Mouse (Mus musculus) layer of hippocampus, postnatal 14 days (tissue): ENCODE data around the gene Pls3. TPM values are rescaled to one million over a fixed set of nuclear protein-coding genes. Genes with fewer than 3 reads are reported as not detected.

ENCODE experiments used
- DNase-seq, 2 experiments: peaks; one replicate each; pipeline ENCODE4 v3.0.0; 2021 to 2022; ENCODE audit warnings: low spot score in 2 of 2, mixed read lengths in 1 of 2
- long read RNA-seq, 2 experiments: library from polyadenylated mRNA; stranded (forward); transcript quantifications; one replicate each; pipeline ENCODE4 v2.0.0; 2021
- total RNA-seq, 2 experiments: library from RNA; stranded (reverse); gene quantifications; 2 replicates each; pipeline ENCODE4 v1.2.3; 2021

The Pls3 gene
- total RNA-seq = 100 to 1,000 TPM; 166 to 177 TPM
- long read RNA-seq, experiment 1, transcript Pls3-204 (16 exons, 3,149 nt) = major isoform, 21 of 267 reads
- long read RNA-seq, experiment 1, partial matches to known transcripts = 10 of 267 reads
- long read RNA-seq, experiment 1, other reads (novel, unspliced or antisense) = 232 of 267 reads
- long read RNA-seq, experiment 2, transcript Pls3-204 (16 exons, 3,149 nt) = major isoform, 33 of 299 reads
- long read RNA-seq, experiment 2, partial matches to known transcripts = 8 of 299 reads
- long read RNA-seq, experiment 2, other reads (novel, unspliced or antisense) = 253 of 299 reads

DNA sequence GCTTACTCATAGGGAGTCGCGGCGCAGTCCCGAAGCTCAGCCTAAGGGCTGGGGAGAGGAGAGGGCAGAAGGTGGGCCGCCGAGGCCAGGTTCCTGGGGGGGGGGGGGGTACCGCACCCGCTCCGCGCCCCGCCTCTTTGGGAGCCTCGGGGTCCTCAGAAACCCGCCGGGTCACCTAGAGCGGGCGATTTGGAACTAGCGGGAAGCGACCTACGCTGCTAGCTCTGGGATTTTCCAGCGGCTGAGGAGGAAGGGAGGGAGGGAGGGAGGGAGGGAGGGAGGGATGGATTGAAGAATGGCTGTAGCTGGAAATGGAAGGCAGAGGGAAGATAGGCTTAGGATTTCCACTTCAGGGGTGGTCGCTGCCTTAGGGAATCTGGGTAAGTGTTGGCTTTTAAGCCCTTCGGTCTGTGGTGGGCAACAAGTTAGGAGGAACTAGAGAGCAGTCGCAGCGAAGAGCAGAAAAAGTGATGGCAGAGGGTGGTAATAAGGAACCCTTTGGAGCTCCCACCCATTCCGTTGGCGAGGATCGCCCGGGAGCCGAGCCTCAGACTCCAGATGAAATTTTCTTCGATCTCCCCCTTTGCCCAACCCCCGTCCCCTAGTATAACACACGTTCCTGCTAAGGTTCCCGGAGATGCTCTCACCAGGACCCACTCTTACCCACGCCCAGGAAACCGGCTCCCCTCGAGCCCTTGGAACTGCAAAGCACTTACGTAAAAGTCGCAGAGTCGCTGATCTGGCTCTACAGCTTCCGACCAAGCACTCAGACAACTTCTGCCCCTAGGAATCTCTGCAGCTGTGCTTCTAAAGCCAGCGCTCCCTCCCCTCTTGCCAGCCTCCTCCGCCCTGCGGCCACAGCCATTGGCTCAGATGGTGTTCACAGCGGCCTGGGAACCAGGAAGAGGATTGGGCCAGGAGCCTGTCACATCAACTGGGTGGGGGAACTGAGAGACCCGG is at the start of gene Pls3:
Gene Pls3, minus strand, starts transcription at position 851 of the 960 bp plus-strand sequence.
- DNase-seq = peak; percentile 68 to 80

DNA sequence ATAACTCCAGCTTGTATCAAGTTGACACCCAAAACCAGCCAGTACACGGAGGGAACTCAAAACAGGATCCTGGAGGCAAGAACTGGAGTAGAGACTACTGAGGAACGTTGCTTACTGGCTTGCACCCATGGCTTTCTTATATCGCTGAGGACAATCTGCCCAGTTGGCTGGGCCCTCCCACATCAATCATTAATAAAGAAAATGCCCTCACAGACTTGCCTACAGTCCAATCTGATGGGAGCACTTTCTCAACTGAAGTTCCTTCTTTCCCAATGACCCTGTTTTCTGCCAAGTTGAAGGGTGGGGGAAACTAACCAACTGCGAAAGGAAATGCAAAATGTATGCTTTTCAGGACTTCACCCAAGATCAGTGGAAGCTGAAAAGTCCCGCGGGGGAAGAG is 20.7 kb upstream of the Pls3 start:
- DNase-seq = no peak

- no peak for DNase-seq
Observed at GRCm38 (mm10) chrX:75875566-75875965, 584 bp upstream of the Pls3 start.

- peak in 1 of 2 experiments; percentile 10 for DNase-seq
Observed at GRCm38 (mm10) chrX:75873813-75874212, 1.2 kb downstream of the Pls3 start.

GRCm38 (mm10) chrX:75873253-75873652 is 1.7 kb downstream of the Pls3 start:
- DNase-seq = no peak

- DNase-seq = no peak
Observed at GRCm38 (mm10) chrX:75871855-75872254, 3.1 kb downstream of the Pls3 start.

DNA sequence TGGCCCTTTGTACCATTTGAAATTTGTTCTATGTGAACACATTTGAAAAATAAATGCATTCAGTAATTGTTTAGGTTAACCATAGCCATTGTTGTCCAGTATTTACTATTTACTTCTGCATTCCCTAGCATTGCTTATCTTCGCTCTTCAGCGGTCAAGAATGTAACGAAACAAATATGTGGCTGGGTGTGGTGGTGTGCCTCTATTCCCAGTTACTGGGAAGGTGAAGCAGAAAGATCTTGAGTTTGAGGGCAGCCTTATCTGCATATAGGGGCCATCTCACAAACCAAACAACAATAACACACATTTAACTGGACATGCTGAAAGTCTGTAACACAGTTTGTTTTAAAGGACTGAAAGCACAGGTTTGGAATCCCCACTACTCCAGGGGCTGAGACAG is 13.3 kb downstream of the Pls3 start:
- DNase-seq = no peak

- DNase-seq = no peak
Observed at GRCm38 (mm10) chrX:75854294-75854693, 20.7 kb downstream of the Pls3 start.

GRCm38 (mm10) chrX:75844290-75844689 is 30.7 kb downstream of the Pls3 start:
- DNase-seq = no peak

GRCm38 (mm10) chrX:75842835-75843234 is 32.1 kb downstream of the Pls3 start:
- no peak for DNase-seq

DNA sequence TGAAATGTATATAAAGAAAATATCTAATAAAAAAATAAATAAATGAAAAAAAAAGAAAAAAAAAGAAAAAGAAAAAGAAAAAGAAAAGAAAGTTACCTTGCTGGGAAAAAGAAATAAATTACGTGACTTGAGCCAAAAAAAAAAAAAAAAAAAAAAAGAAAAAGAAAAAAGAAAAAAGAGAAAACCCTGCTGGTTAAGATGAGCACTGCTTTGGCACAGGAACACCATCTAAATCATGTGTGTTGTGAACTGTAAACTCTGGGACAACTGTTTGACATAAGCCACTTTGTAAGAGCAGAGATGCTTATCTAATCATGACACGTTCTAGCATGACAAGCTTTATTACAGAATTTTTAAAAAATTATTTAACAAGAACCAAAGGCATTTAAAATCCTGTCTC is 32.9 kb downstream of the Pls3 start:
- DNase-seq = no peak

DNA sequence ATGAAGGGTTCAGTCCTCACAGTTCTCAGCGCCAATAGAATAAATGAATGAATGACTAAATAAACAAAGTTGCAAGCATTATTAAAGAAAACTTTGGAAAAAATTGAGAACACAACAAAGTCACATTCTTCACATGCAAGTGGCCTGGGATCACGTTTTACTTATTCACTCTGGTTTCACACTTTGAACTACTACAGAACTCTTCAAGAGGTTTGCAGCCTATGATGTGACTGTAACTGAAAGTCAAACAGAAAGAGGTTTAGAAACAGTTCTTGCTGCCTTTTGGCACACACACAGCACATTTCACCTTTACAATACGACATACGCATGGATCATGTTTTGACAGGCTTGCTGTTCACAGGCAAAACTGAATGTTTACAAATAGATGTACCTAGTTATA is 34.7 kb downstream of the Pls3 start:
- no peak for DNase-seq

DNA sequence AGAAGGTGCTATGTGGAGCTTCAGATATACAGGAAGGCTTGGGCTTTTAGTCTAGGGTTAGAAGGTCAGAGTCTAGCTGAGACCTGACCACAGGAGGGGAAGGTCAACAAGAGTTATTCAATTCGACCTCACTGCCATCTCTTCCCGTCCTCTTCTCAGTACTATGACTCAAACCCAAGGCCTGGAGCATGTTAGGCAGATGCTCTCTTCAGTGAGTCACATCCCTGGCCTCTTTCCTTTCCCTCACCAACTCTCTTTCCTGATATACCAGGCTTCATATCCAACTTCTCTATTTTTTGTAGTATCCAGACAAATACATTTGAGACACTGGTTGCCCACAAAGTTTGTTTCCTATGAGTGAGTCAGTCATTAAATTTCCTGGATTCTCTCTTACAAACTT is 40.1 kb downstream of the Pls3 start:
- DNase-seq = no peak

GRCm38 (mm10) chrX:75834286-75834685 is 40.7 kb downstream of the Pls3 start:
- no peak for DNase-seq

GRCm38 (mm10) chrX:75833006-75833641 is 41.9 kb downstream of the Pls3 start:
- DNase-seq = no peak

GRCm38 (mm10) chrX:75829867-75830255 is 45.1 kb downstream of the Pls3 start:
- no peak for DNase-seq

- no peak for DNase-seq
Observed at GRCm38 (mm10) chrX:75829240-75829866, 45.6 kb downstream of the Pls3 start.

DNA sequence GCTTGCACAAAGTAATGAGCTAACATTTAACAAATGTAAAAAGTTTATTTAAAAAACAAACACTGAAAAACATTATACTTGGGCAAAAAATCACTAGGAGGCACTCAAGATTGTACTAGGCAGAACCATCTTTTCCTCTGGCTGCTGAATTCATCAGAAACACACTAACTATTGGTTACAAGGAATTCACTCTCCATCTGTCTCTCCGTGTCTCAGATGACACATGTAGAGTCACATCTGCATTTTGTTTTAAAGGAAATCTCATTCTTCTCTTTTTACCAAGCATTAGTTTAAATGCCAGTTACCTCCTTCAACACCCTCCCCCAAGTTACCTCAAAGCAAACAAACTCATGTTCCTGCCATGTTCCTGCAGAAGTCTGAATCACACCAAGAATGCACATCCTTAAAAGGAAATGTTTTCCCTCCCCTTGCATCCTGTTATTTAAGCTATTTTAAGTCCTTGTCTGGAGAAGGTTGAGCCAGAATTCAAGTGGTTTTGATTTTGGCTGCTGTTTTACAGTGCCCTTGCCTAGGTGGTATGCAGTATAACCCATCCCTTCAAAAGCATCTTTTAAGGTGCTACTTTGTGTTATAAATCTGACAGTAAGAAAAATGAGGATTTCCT is 56.2 kb downstream of the Pls3 start:
- DNase-seq = no peak

DNA sequence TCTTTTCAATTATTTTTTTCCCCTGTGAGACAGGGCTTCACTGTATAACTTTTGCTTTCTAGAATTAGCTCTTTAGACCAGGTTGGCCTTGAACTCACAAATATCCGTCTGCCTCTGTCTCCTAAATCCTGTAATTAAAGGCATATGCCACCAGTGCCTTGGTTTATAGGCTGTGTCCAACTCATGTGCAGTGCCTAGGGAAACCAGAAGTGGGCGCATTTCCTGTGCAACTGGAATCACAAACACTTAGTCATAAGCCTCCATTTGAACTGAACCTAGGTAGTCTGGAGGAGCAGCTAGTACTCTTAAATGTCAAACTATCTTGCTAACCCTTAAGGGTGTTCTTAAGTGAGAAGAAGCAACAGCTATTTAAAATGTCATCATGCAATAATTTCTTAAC is 60.0 kb downstream of the Pls3 start:
- DNase-seq = no peak

DNA sequence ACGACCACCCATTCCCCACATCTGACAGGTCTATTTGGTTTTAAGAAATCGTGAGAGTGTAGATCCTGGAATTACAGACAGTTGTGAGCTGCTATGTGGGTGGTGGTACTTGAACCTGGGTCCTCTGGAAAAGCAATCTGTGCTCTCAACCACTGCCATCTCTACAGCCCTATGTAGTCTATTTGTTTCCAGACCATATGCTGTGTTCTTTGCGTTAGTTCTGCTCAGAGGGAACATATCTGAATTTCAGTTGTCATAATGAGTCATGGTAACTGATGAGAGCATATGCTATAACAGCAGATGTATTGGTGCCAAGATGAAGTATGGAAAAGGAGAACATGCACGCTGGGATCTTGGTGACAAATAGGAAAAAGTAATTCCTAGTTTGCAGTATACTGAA is 60.9 kb downstream of the Pls3 start:
- DNase-seq = peak in 1 of 2 experiments; percentile 29

DNA sequence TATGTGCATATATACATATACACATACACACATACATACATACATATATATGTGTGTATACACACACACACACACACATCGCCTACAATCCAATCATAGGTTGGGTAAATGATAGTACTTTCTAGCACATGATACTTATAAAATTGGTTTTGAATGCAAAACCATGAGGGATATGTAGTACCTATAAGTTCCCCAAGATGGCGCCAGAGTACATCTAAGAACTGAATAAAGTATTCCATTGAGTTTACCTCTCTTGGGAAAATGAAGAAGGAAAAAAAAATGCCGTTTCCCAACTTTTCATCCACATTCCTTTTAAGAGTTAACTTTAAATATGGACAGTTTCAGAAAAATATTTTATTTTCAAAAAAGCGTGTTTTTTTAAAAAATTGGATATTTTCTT is 78.4 kb downstream of the Pls3 start:
- DNase-seq = peak in 1 of 2 experiments; percentile 65
